Comparison of ENCODE assay signal across 8 mouse cellular contexts in the genomic region with DNA sequence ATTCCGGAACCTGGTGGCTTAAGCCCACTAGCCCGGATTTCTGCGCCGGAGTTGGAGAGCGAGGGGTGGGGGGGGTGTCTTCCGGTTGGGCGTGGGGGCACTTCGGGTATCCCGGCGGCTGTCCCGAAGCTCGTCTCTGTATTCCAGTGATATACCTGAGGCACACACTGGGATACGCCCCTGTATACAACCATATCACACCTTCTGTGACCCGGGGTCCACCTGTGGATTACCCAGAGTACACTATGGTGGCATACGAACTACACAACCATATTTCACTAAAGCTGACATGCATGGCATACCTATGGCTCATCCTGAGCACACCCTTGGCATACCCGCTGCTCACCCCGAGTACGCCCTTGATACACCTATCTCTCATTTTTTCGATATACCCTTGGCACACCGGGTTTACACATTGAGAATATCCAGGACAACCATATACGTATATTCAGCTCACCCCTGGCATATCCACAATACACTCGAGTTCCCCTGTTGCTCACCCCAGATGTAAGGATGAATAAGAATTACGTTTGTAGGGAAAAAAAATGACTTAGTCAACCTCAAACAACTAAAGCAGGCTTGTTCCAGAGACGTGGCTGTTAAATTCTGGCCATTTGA. TPM values are rescaled to one million over a fixed set of nuclear protein-coding genes. Genes with fewer than 3 reads are reported as not detected.
A peak's percentile ranks its signal among the peaks of the same experiment; 100 is the strongest.
DNase-seq lines count a peak whose midpoint lies in the region; ATAC-seq and TF ChIP-seq lines count a peak whose summit lies in the region.

No protein-coding gene starts in this region.

- H3K9ac ChIP-seq in intestine, postnatal 0 days (ENCODE audit: low read depth, low read length): peak overlapping the region; percentile 89
- peak overlapping the region; percentile 87 for H3K9ac ChIP-seq in stomach, embryonic 14.5 days (replicated peaks; ENCODE audit: low read depth, low read length)

- peak overlapping the region; percentile 69 for H3K27ac ChIP-seq in cerebellum, adult 2 months (ENCODE audit: insufficient read depth, low read length)
- H3K27ac ChIP-seq in intestine, postnatal 0 days (ENCODE audit: low read depth, low read length): peak overlapping the region; percentile 97
- peak overlapping the region; percentile 99 for H3K27ac ChIP-seq in stomach, embryonic 14.5 days (ENCODE audit: low read length)

- H3K27me3 ChIP-seq in cerebellum, adult 2 months (ENCODE audit: control insufficient read depth, insufficient read depth, low read length): no peaks in the 10 kb centered on the region
- H3K27me3 ChIP-seq in megakaryocyte, embryonic 14.5 days (replicated peaks): peaks cover 4% of the 10 kb centered on the region
- H3K27me3 ChIP-seq in intestine, postnatal 0 days (replicated peaks; ENCODE audit: control insufficient read depth, insufficient read depth, low read length): no peaks in the 10 kb centered on the region
- no peaks in the 10 kb centered on the region for H3K27me3 ChIP-seq in stomach, embryonic 14.5 days (ENCODE audit: control insufficient read depth, insufficient read depth, low read length)

- 12% methylated on average over 24 of the region's 24 CpGs for WGBS in cerebellum, adult 2 months
- 10% methylated on average over 24 of the region's 24 CpGs for WGBS in intestine, postnatal 0 days
- WGBS in stomach, embryonic 14.5 days: 13% methylated on average over 24 of the region's 24 CpGs

- H3K4me2 ChIP-seq in intestine, postnatal 0 days (replicated peaks; ENCODE audit: low read depth): peak overlapping the region; percentile 81
- H3K4me2 ChIP-seq in stomach, embryonic 14.5 days (replicated peaks; ENCODE audit: low read depth, low read length): peak overlapping the region; percentile 46

- no peak for TF ChIP-seq POLR2A in cerebellum, adult 2 months (IDR thresholded peaks at IDR 0.05; ENCODE audit: borderline replicate concordance, insufficient read depth, low read length)

- no peak for TF ChIP-seq CTCF in cerebellum, adult 2 months (IDR thresholded peaks at IDR 0.05; ENCODE audit: borderline replicate concordance, insufficient read depth, low read depth, low read length)
- TF ChIP-seq CTCF in intestine, postnatal 0 days (IDR thresholded peaks at IDR 0.05; ENCODE audit: low read depth): no peak

- peak overlapping the region; percentile 92 for H3K4me3 ChIP-seq in cerebellum, adult 2 months (replicated peaks; ENCODE audit: insufficient read depth, low read depth, low read length)
- peak overlapping the region; percentile 97 for H3K4me3 ChIP-seq in megakaryocyte, embryonic 14.5 days (replicated peaks)
- H3K4me3 ChIP-seq in intestine, postnatal 0 days (ENCODE audit: low read depth, low read length): peak overlapping the region; percentile 62
- H3K4me3 ChIP-seq in stomach, embryonic 14.5 days (ENCODE audit: low read depth, low read length): peak overlapping the region; percentile 65

- DNase-seq in cerebellum, adult 2 months: no peak
- no peak for DNase-seq in cerebellum, postnatal 14 days
- DNase-seq in gastrocnemius, postnatal 25 days: no peak
- no peak for DNase-seq in right cerebral cortex, adult 2 months (ENCODE audit: low spot score in 2 of 2)

- peaks cover 28% of the 10 kb centered on the region for H3K36me3 ChIP-seq in megakaryocyte, embryonic 14.5 days (replicated peaks; ENCODE audit: low read length)
- H3K36me3 ChIP-seq in intestine, postnatal 0 days (ENCODE audit: control insufficient read depth, insufficient read depth): peaks cover 17% of the 10 kb centered on the region
- H3K36me3 ChIP-seq in stomach, embryonic 14.5 days (ENCODE audit: control insufficient read depth, insufficient read depth, low read length): peaks cover 14% of the 10 kb centered on the region

- ATAC-seq in megakaryocyte, adult 5-6 weeks (ENCODE audit: poor library complexity, severe bottlenecking): no peak
- ATAC-seq in intestine, postnatal 0 days: peak; percentile 29
- peak; percentile 7 for ATAC-seq in stomach, embryonic 14.5 days (ENCODE audit: insufficient number of reproducible peaks, insufficient read depth, low FRiP score, low read depth)

- H3K4me1 ChIP-seq in cerebellum, adult 2 months (ENCODE audit: control insufficient read depth, insufficient read depth, low read length): peaks cover 18% of the 10 kb centered on the region
- H3K4me1 ChIP-seq in megakaryocyte, embryonic 14.5 days: peaks cover 40% of the 10 kb centered on the region
- H3K4me1 ChIP-seq in intestine, postnatal 0 days (replicated peaks; ENCODE audit: control insufficient read depth, insufficient read depth, low read length): peaks cover 14% of the 10 kb centered on the region
- H3K4me1 ChIP-seq in stomach, embryonic 14.5 days (ENCODE audit: control insufficient read depth, insufficient read depth, low read length): peaks cover 14% of the 10 kb centered on the region

- no peaks in the 10 kb centered on the region for H3K9me3 ChIP-seq in megakaryocyte, embryonic 14.5 days
- no peaks in the 10 kb centered on the region for H3K9me3 ChIP-seq in intestine, postnatal 0 days (ENCODE audit: control insufficient read depth)
- no peaks in the 10 kb centered on the region for H3K9me3 ChIP-seq in stomach, embryonic 14.5 days (ENCODE audit: control insufficient read depth, low read depth, low read length)

RNA-seq across cellular contexts. Expression of a gene that starts 0.9 kb away (rescaled TPM):
- polyA plus RNA-seq in cerebellum, adult 2 months (2012; rRNA removed): 66.7 and 68.3 TPM in 2 replicates
- polyA plus RNA-seq in megakaryocyte, embryonic 14.5 days (2012; ENCODE audit: insufficient read depth, low replicate concordance): 12.3 and 27.1 TPM in 2 replicates
- total RNA-seq in megakaryocyte, adult 5-6 weeks (2015): 11.8 and 12.0 TPM in 2 replicates
- total RNA-seq in megakaryocyte, adult 5-6 weeks (2017): 6.0 and 8.7 TPM in 2 replicates
- polyA plus RNA-seq in intestine, postnatal 0 days (2015; fragmentation: Nextera tagmentation; extraction: Ambion mirVana): 21.8 and 23.3 TPM in 2 replicates
- 30.8 and 32.4 TPM in 2 replicates for polyA plus RNA-seq in stomach, embryonic 14.5 days (2014; fragmentation: Nextera tagmentation; extraction: Ambion mirVana)
- total RNA-seq in gastrocnemius, postnatal 25 days (2021): 10 to 100 TPM; 11.0 to 11.5 TPM

RNA-seq across cellular contexts. Expression of a gene that starts 1.0 kb away (rescaled TPM):
- 47.5 and 49.3 TPM in 2 replicates for polyA plus RNA-seq in cerebellum, adult 2 months (2012; rRNA removed)
- polyA plus RNA-seq in megakaryocyte, embryonic 14.5 days (2012; ENCODE audit: insufficient read depth, low replicate concordance): 52.9 and 121 TPM in 2 replicates
- 36.1 and 36.5 TPM in 2 replicates for total RNA-seq in megakaryocyte, adult 5-6 weeks (2015)
- 11.4 and 14.6 TPM in 2 replicates for total RNA-seq in megakaryocyte, adult 5-6 weeks (2017)
- polyA plus RNA-seq in intestine, postnatal 0 days (2015; fragmentation: Nextera tagmentation; extraction: Ambion mirVana): 52.8 and 55.7 TPM in 2 replicates
- polyA plus RNA-seq in stomach, embryonic 14.5 days (2014; fragmentation: Nextera tagmentation; extraction: Ambion mirVana): 80.2 and 82.9 TPM in 2 replicates
- total RNA-seq in gastrocnemius, postnatal 25 days (2021): 10 to 100 TPM; 11.2 to 11.7 TPM

RNA-seq across cellular contexts. Expression of a gene that starts 10.2 kb away (rescaled TPM):
- 77.3 and 90.4 TPM in 2 replicates for polyA plus RNA-seq in cerebellum, adult 2 months (2012; rRNA removed)
- polyA plus RNA-seq in megakaryocyte, embryonic 14.5 days (2012; ENCODE audit: insufficient read depth, low replicate concordance): 0.10 TPM in 1 of 2 replicates, not detected in the other
- not detected in 2 replicates for total RNA-seq in megakaryocyte, adult 5-6 weeks (2015)
- total RNA-seq in megakaryocyte, adult 5-6 weeks (2017): not detected in 2 replicates
- polyA plus RNA-seq in intestine, postnatal 0 days (2015; fragmentation: Nextera tagmentation; extraction: Ambion mirVana): 234 and 248 TPM in 2 replicates
- 28.1 and 30.6 TPM in 2 replicates for polyA plus RNA-seq in stomach, embryonic 14.5 days (2014; fragmentation: Nextera tagmentation; extraction: Ambion mirVana)
- 1 to 10 TPM; 1.5 to 2.1 TPM for total RNA-seq in gastrocnemius, postnatal 25 days (2021)

RNA-seq across cellular contexts. Expression of a gene that starts 36.7 kb away (rescaled TPM):
- polyA plus RNA-seq in cerebellum, adult 2 months (2012; rRNA removed): 0.49 and 0.76 TPM in 2 replicates
- polyA plus RNA-seq in megakaryocyte, embryonic 14.5 days (2012; ENCODE audit: insufficient read depth, low replicate concordance): 0.04 TPM in 1 of 2 replicates, not detected in the other
- not detected in 2 replicates for total RNA-seq in megakaryocyte, adult 5-6 weeks (2015)
- total RNA-seq in megakaryocyte, adult 5-6 weeks (2017): not detected in 2 replicates
- 0.33 and 0.38 TPM in 2 replicates for polyA plus RNA-seq in intestine, postnatal 0 days (2015; fragmentation: Nextera tagmentation; extraction: Ambion mirVana)
- polyA plus RNA-seq in stomach, embryonic 14.5 days (2014; fragmentation: Nextera tagmentation; extraction: Ambion mirVana): 0.20 and 0.35 TPM in 2 replicates
- total RNA-seq in gastrocnemius, postnatal 25 days (2021): under 1 TPM in 1 of 2 experiments, not detected in 1; 0.23 TPM

RNA-seq across cellular contexts. Expression of a gene that starts 49.5 kb away (rescaled TPM):
- polyA plus RNA-seq in cerebellum, adult 2 months (2012; rRNA removed): 0.70 and 1.0 TPM in 2 replicates
- polyA plus RNA-seq in megakaryocyte, embryonic 14.5 days (2012; ENCODE audit: insufficient read depth, low replicate concordance): not detected in 2 replicates
- total RNA-seq in megakaryocyte, adult 5-6 weeks (2015): not detected in 2 replicates
- total RNA-seq in megakaryocyte, adult 5-6 weeks (2017): not detected in 2 replicates
- 348 and 368 TPM in 2 replicates for polyA plus RNA-seq in intestine, postnatal 0 days (2015; fragmentation: Nextera tagmentation; extraction: Ambion mirVana)
- 9.1 and 10.5 TPM in 2 replicates for polyA plus RNA-seq in stomach, embryonic 14.5 days (2014; fragmentation: Nextera tagmentation; extraction: Ambion mirVana)
- total RNA-seq in gastrocnemius, postnatal 25 days (2021): under 1 TPM in 1 of 2 experiments, not detected in 1; 0.56 TPM

Comparison
In these comparisons a context has a peak if more than half of its experiments do, and no peak if none do; other contexts are left out.
1. RNA of a gene that starts 10.2 kb away (polyA plus RNA-seq): 234 to 248 TPM in intestine, postnatal 0 days, 77.3 to 90.4 TPM in cerebellum, adult 2 months and 28.1 to 30.6 TPM in stomach, embryonic 14.5 days; 0.10 TPM in megakaryocyte, embryonic 14.5 days; every median in the first group is over 10 times any median in the second.
2. Peak in every context shown above with its lines, with median percentiles within 50 percentile points of each other: H3K27ac ChIP-seq and H3K4me3 ChIP-seq.